Mouse (Mus musculus): Measurements from ENCODE around the gene Cited1.

Cited1 gene

DNA sequence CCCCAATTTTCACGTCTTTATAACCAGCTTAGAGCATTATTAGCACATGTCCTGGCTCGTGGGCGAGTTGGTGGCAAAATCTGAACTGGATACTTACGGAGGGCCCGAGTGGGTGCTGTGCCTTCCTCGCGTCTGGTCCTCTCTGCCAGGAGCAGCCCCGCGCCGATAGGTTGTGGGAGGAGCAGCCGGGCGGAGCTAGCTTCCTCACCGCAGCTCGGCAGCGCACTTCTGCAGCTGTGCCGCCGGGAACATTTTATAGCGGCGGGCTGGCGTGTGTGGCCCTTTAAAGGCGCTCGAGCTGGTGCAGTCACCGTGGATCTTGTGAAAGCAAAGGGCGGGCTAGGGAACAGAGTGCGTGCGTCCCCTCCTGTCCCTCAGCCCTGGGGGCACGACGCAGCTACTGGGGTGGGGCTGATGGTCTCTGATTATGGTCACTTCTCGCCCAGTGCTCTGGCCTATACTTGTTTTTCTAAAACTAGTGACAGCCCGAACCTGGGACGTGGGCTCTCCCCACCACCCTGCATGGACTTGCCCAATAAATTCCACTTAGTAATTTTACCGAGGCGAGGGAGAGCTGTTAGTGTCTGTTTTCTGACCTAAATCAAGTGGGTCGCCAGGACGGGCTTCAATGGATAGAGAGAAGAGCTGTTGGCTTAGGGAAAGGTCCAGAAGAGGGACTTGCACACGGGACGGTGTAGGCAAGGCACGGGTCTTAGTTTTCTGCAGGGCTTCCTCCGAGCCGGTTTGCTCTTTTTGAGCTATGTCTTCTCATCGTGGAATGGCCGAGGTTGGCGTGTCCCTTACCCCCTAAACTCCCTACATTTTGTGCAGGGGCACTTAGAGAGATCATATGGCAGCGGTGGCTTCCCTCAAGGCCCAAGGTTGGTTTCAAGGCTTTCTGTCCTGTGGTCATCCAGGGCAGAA is at the start of gene Cited1:
TSS of gene Cited1 (minus strand) at position 245 of the 924 bp plus-strand sequence.
- DNase-seq = peak; percentile 72

DNA sequence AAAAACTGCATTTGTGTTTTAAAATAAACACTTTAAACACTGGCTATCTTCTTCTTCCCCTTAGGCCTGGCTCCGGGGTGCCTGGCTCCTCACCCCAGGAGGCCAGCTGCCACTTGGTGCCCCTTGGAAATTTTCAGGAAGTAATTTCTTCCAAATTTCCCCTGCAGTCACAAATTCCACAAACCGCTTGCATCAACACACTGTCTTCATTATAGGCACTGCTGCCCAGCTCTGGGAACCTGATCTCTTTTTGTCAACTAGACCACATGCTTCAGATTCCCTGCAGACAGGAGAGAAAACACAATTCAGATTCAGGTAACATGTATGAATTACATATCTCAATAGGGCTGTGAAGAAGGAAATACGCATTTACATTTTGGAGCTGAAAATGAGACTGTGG is 32.9 kb upstream of the Cited1 start:
- no peak for DNase-seq

DNA sequence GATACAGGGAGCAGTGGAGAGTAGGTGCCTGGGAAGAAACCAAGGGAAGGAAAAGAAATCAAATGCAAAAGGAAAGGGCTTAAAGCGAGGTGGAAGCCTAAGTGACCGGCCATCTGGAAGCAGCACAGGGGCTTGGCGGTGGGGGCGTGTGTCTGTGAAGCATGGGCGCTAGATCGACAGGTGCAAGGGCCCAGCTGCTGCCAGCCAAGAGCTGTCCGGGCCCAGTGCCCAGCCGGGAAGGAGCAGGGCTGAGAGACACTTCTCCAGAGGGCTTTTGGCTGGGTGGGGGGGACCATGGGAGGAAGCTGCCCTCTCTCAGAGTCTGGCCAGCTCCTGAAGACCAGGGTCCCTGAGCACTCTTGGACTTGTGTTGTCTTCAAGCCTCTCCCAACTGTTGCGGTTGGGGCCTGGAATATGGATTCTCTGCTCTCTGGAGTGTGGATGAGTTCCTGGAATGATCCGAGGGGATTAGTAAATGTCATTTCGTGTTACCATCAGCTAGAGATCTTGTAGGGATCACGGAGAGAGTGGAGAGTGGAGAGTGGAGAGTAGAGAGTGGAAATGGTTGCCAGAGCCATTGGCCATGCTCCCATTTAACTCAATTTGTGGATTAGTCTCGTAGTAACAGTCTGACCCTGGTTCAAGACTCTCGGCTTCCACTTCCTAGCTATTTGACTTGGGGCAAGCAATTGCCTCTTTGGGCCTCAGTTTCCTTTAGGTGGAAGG is 10.8 kb upstream of the Cited1 start:
- DNase-seq = no peak

DNA sequence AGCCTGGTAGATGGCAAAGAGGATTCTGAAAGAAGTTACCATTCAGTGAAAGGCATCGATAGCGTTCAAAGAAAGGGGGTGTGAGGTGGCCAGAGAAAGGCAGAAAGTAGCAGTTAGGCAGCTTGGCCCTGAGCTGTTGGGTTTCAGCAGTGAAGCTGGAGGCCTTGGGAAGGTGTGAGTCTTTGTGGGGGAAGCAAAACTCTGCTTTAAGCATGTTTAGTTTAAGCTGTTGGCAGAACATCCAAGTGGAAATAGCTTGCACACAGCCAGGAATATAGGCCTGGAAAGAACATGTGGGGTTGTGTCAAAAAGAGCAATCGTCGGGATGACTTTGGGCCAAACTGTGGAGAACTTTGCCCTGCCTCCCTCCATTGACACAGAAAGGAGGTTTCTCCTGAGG is 7.8 kb upstream of the Cited1 start:
- DNase-seq = no peak

DNA sequence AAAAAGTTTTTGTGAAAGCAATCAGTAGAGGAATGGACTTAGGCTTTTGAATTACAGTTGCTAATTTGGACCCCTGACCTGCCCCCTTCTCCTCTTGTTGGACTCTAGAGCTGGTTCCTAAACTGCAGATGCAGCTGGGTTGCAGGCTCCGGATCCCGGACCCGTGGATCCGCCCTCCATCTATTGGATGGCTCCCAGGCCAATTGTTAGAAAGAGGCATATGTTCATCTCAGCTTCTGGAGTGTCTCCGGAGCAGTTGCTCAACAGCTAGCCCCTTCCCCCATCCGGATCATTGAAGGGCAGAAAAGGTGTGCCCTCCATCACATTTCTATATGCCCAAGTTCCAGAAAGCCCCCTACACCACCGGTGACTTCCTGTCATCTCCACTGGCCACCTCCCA is 1.9 kb upstream of the Cited1 start:
- no peak for DNase-seq

DNA sequence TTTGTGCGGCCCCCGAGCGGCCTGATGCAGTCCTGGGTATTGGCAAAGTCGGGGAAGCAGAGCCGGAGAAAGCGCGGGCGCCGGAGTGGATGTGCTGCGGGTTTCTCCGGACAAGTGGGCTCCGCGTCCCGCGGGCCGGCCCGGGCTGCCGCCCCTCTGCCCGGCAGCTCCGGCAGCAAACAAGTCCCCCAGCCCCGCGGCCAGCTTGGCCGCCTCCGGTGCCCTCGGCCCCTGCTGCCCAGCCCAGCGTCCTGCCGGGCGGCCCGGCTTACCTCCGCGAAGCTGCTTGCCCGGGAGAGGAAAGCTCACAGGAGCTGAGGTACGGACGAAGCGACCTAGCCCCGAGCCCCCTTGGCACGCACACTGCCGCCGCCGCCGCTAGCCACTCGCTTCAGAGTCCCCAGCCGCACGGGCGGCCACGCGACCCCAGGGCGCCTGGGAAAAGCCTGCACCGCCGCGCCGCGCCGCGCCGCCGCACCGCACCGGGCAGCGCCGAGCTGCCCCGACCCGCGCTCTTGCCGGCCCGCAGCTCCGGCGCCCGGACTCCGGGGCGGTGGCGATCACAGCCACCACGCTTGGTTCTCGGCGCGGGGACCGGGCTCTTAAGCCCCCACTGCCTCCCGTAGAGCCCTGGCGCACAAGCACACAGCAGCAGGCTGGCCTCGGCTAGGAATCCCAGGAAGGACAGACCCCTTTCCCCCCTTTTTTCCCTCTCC is 602 bp downstream of the Cited1 start:
- DNase-seq = peak; percentile 21

DNA sequence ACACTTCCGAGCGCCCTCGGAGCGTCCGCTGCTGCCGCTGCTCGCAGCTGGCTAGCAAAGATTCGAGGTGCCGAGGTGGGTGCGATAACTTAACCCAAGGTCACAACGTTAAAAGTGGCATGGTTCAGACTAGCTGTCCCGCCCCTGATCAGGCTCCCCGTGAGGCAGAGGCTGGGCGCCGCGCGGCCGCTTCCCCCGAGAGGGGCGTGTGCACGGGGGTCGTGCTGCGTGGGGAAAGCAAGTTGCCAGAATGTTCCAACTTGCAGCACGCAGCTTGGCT is 1.1 kb downstream of the Cited1 start:
- DNase-seq = peak; percentile 25

DNA sequence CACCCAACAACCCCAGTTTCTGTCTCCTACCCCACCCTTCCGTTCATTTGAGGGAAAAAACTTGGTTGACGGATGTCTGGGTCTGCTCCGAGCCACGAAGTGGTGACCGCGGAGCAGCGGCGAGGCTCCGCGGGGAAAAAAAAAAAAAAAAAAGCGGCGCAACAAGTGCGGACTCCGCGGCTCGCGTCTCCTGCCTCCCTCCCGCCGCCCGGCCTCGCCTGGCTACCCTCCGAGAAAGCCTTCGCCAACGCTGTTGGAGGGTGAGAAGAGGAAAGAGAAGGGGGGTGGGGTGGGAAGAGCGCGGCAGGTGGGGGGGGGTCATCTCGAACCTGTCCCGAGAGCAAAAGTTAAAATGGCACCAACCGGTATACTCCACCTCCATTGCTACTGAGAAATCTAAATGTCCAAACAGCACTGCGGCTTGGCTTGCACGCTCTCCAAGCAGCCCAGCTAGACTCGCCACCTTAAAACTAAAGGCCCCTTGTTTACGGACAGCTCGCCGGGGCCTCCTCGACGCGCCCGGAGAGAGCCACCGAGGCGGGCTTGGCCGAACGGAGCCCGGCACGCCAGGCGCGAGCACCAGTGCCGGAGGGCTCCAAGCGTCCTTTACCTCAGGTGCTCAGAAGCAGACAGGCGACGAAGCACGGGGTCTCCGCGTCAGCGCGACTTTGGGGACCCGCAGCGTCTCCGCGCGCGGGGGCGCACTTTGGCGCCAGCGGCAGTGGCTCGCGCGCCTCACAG is 1.7 kb downstream of the Cited1 start:
- peak; percentile 45 for DNase-seq

DNA sequence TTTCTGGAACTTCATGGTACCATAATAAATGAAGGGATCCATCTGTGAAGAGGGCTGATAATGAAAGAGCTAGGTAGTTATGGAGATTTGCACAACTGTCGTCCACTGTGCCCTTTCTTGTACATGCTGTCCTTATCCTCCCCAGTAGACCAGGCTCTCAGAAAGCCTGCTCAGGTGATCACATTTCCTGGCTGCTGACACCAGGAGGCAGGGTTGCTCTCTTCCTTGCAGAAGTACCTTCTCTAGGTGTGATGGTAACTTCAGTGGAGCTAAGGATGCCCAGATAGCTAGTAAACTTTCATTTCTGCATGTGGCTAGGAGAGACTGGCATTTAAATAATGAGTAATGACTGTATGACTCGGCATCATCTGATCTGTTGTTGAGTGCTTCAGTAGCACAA is 7.6 kb downstream of the Cited1 start:
- peak; percentile 10 for DNase-seq

DNA sequence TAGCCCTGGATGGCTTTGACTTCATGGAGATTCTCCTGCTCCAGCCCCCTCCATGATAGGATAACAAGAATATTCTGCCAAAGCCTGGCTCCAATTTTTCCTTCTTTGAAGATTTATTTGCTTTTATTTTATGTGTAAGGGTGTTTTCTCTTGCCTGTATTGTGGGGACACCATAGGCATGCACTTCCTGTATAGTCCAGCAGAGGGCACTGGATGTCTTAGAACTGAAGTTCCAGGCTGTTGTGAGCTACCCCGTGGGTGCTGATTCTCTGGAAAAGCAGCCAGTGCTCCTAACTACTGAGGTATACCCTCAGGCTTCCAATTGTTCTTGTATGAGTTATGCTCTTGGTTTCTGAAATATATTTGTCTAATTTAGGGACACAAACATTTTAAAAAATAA is 32.9 kb downstream of the Cited1 start:
- DNase-seq = peak; percentile 75

DNA sequence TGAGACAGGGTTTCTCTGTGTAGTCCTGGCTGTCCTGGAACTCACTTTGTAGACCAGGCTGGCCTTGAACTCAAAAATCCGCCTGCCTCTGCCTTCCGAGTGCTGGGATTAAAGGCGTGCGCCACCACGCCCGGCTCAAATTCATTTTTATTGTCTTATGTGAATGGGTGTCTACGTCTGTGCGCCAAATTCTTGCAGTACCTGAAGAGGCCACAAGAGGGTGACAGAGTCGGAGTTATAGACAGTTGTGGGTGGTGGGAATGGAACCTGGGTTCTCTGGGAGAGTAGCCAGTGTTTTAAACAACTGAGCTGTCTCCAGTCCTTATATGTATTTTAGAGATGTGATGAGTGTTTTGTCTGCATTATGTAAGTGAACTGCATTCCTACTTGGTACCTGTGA is 36.6 kb downstream of the Cited1 start:
- peak; percentile 69 for DNase-seq

Measured in thymus, postnatal 4 days (tissue).